Mouse (Mus musculus): ENCODE data around the gene Fndc1. TPM values are rescaled to one million over a fixed set of nuclear protein-coding genes. Genes with fewer than 3 reads are reported as not detected.

Fndc1 gene
- total and polyA plus RNA-seq, 3 experiments, result 0.14 to 0.34 (median 0.17) TPM

DNA sequence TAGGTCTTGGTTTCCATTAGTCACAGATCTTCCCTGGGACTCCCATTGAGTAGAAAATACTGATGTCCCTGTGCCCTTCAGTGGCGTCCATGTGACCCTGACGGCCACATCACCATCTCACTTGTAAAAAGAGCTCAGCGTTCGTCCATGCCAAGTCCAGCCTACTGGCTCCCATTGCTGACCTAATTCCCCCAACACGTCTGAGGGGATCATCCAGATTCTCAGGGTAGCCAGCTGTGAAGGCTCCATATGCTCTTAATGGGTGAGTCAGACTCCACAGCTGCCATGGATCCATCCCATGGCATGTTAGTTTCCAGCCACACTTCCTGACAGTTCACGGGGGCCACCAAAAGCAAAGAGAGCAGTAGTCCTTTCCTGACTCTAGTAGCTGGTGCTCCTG lies 33.0 kb downstream of the Fndc1 start:
- H3K4me2 ChIP-seq (ENCODE audit: insufficient read depth, low read depth, poor library complexity, severe bottlenecking), result no peak overlapping the region
- H3K4me3 ChIP-seq (replicated peaks in 1 of 3; ENCODE audit: low read depth in 2 of 3, low read length in 2 of 3, poor library complexity in 1 of 3), result no peak overlapping the region
- dilution Hi-C loops (cut with MboI; ENCODE audit: extremely low pct_ligation_motif_present, extremely low pct_unique_long_range_greater_than_20kb, low sequenced_read_pairs) (no loop called here), in situ Hi-C loops (cut with MboI; ENCODE audit: low pct_ligation_motif_present, low pct_unique_long_range_greater_than_20kb, low sequenced_read_pairs) (no loop called here)
- H3K27ac ChIP-seq (ENCODE audit: insufficient read depth, low read depth), result no peak overlapping the region
- no peak for TF ChIP-seq E2F4 (IDR thresholded peaks at IDR 0.05; ENCODE audit: insufficient replicate concordance, low read depth, low read length)
- TF ChIP-seq MEF2A (IDR thresholded peaks at IDR 0.05; ENCODE audit: borderline replicate concordance, low read depth, low read length), result no peak
- no peak for TF ChIP-seq SIN3A (IDR thresholded peaks at IDR 0.05; ENCODE audit: low read length)
- TF ChIP-seq POLR2A (IDR thresholded peaks at IDR 0.05; ENCODE audit: low read depth, low read length), result no peak
- no peak for TF ChIP-seq NRF1 (IDR thresholded peaks at IDR 0.05; ENCODE audit: low read depth, low read length)
- no peak for TF ChIP-seq CHD1 (IDR thresholded peaks at IDR 0.05; ENCODE audit: low read depth, low read length)
- TF ChIP-seq JUND (conservative IDR thresholded peaks at IDR 0.05; ENCODE audit: low read depth, low read length), result no peak
- TF ChIP-seq ETS1 (conservative IDR thresholded peaks at IDR 0.05; ENCODE audit: low read depth, low read length), result no peak
- no peaks in the 10 kb centered on the region for H3K36me3 ChIP-seq (replicated peaks in 1 of 2; ENCODE audit: control insufficient read depth in 1 of 2, insufficient read depth in 1 of 2, low read length in 1 of 2)
- H3K27me3 ChIP-seq (replicated peaks), result no peaks in the 10 kb centered on the region
- H3K79me2 ChIP-seq (replicated peaks; ENCODE audit: control insufficient read depth, extremely low read depth, insufficient read depth, poor library complexity, severe bottlenecking), result no peaks in the 10 kb centered on the region
- H3K9ac ChIP-seq (ENCODE audit: insufficient read depth, low read depth), result no peak overlapping the region
- no peaks in the 10 kb centered on the region for H3K4me1 ChIP-seq (ENCODE audit: control insufficient read depth in 1 of 2, insufficient read depth in 2 of 2)
- H3K9me3 ChIP-seq (replicated peaks; ENCODE audit: low read length), result no peaks in the 10 kb centered on the region
- DNase-seq (ENCODE audit: extremely low read depth), result no peak

GRCm38 (mm10) chr17:7790512-7790911 lies 36.6 kb downstream of the Fndc1 start:
- DNase-seq (ENCODE audit: extremely low read depth), result no peak
- no peaks in the 10 kb centered on the region for H3K79me2 ChIP-seq (replicated peaks; ENCODE audit: control insufficient read depth, extremely low read depth, insufficient read depth, poor library complexity, severe bottlenecking)
- no peaks in the 10 kb centered on the region for H3K4me1 ChIP-seq (ENCODE audit: control insufficient read depth in 1 of 2, insufficient read depth in 2 of 2)
- no peak for TF ChIP-seq USF2 (conservative IDR thresholded peaks at IDR 0.05; ENCODE audit: low read depth, low read length)
- no peak for TF ChIP-seq ZC3H11A (IDR thresholded peaks at IDR 0.05; ENCODE audit: low read depth, low read length)
- no peak for TF ChIP-seq RAD21 (IDR thresholded peaks at IDR 0.05; ENCODE audit: low read depth, low read length)
- no peak for TF ChIP-seq POLR2AphosphoS2 (IDR thresholded peaks at IDR 0.05; ENCODE audit: low read depth, low read length)
- no peak for TF ChIP-seq E2F4 (IDR thresholded peaks at IDR 0.05; ENCODE audit: insufficient replicate concordance, low read depth, low read length)
- no peak for TF ChIP-seq NRF1 (IDR thresholded peaks at IDR 0.05; ENCODE audit: low read depth, low read length)
- no peak for TF ChIP-seq CHD1 (IDR thresholded peaks at IDR 0.05; ENCODE audit: low read depth, low read length)
- no peak for TF ChIP-seq ZNF384 (IDR thresholded peaks at IDR 0.05; ENCODE audit: low read depth, low read length)
- TF ChIP-seq TCF12 (IDR thresholded peaks at IDR 0.05; ENCODE audit: low read depth, low read length), result no peak
- dilution Hi-C loops (cut with MboI; ENCODE audit: extremely low pct_ligation_motif_present, extremely low pct_unique_long_range_greater_than_20kb, low sequenced_read_pairs), result no loop called here
- H3K27me3 ChIP-seq (replicated peaks), result no peaks in the 10 kb centered on the region
- no peaks in the 10 kb centered on the region for H3K36me3 ChIP-seq (replicated peaks in 1 of 2; ENCODE audit: control insufficient read depth in 1 of 2, insufficient read depth in 1 of 2, low read length in 1 of 2)
- no peaks in the 10 kb centered on the region for H3K9me3 ChIP-seq (replicated peaks; ENCODE audit: low read length)
- no peak overlapping the region for H3K4me2 ChIP-seq (ENCODE audit: insufficient read depth, low read depth, poor library complexity, severe bottlenecking)
- H3K9ac ChIP-seq (ENCODE audit: insufficient read depth, low read depth), result no peak overlapping the region
- H3K4me3 ChIP-seq (replicated peaks in 1 of 3; ENCODE audit: low read depth in 2 of 3, low read length in 2 of 3, poor library complexity in 1 of 3), result no peak overlapping the region
- in situ Hi-C loops (cut with MboI; ENCODE audit: low pct_ligation_motif_present, low pct_unique_long_range_greater_than_20kb, low sequenced_read_pairs), result no loop called here
- no peak overlapping the region for H3K27ac ChIP-seq (ENCODE audit: insufficient read depth, low read depth)

- no peaks in the 10 kb centered on the region for H3K36me3 ChIP-seq (replicated peaks in 1 of 2; ENCODE audit: control insufficient read depth in 1 of 2, insufficient read depth in 1 of 2, low read length in 1 of 2)
- no peaks in the 10 kb centered on the region for H3K9me3 ChIP-seq (replicated peaks; ENCODE audit: low read length)
- H3K9ac ChIP-seq (ENCODE audit: insufficient read depth, low read depth), result no peak overlapping the region
- no peaks in the 10 kb centered on the region for H3K27me3 ChIP-seq (replicated peaks)
- no peaks in the 10 kb centered on the region for H3K79me2 ChIP-seq (replicated peaks; ENCODE audit: control insufficient read depth, extremely low read depth, insufficient read depth, poor library complexity, severe bottlenecking)
- no peak overlapping the region for H3K4me3 ChIP-seq (replicated peaks in 1 of 3; ENCODE audit: low read depth in 2 of 3, low read length in 2 of 3, poor library complexity in 1 of 3)
- H3K4me2 ChIP-seq (ENCODE audit: insufficient read depth, low read depth, poor library complexity, severe bottlenecking), result no peak overlapping the region
- TF ChIP-seq USF1 (IDR thresholded peaks at IDR 0.05; ENCODE audit: low read depth, low read length), result no peak
- no peak for TF ChIP-seq ZNF384 (IDR thresholded peaks at IDR 0.05; ENCODE audit: low read depth, low read length)
- H3K27ac ChIP-seq (ENCODE audit: insufficient read depth, low read depth), result no peak overlapping the region
- dilution Hi-C loops (cut with MboI; ENCODE audit: extremely low pct_ligation_motif_present, extremely low pct_unique_long_range_greater_than_20kb, low sequenced_read_pairs) (no loop called here), in situ Hi-C loops (cut with MboI; ENCODE audit: low pct_ligation_motif_present, low pct_unique_long_range_greater_than_20kb, low sequenced_read_pairs) (no loop called here)
- DNase-seq (ENCODE audit: extremely low read depth), result no peak
- H3K4me1 ChIP-seq (ENCODE audit: control insufficient read depth in 1 of 2, insufficient read depth in 2 of 2), result no peaks in the 10 kb centered on the region
Measured at GRCm38 (mm10) chr17:7774101-7774500, 53.0 kb downstream of the Fndc1 start.
